Mouse (Mus musculus) NIH3T3 (cell line): ENCODE data around the gene Tmem217.
"Not testable (repeated sequence)": the region's sequence is repeated elsewhere in the genome, so short reads cannot be mapped to it uniquely, and the experiment has no call there.

Source experiments
- DNase-seq: peaks from one replicate; pipeline ENCODE4 v3.0.0-alpha.2; 2012; ENCODE audit warnings: low read depth

Tmem217 gene

GRCm38 (mm10) chr17:29548994-29549393 lies 3.2 kb downstream of the Tmem217 start:
- peak; percentile 36 for DNase-seq

GRCm38 (mm10) chr17:29548494-29548893 lies 3.7 kb downstream of the Tmem217 start:
- DNase-seq: no peak

- DNase-seq: no peak
These were observed 6.9 kb downstream of the Tmem217 start for GRCm38 (mm10) chr17:29545241-29545640.

- DNase-seq: no peak
These were observed 8.1 kb downstream of the Tmem217 start for GRCm38 (mm10) chr17:29544064-29544463.

- DNase-seq: no peak
These were observed 9.1 kb downstream of the Tmem217 start for GRCm38 (mm10) chr17:29542831-29543690.

- peak; percentile 91 for DNase-seq
These were observed 10.8 kb downstream of the Tmem217 start for GRCm38 (mm10) chr17:29541419-29541818.

- no peak for DNase-seq
These were observed 11.8 kb downstream of the Tmem217 start for GRCm38 (mm10) chr17:29540426-29540825.

GRCm38 (mm10) chr17:29533866-29534265 lies 18.3 kb downstream of the Tmem217 start:
- no peak for DNase-seq

GRCm38 (mm10) chr17:29531757-29532384 lies 20.3 kb downstream of the Tmem217 start:
- peak; percentile 26 for DNase-seq

- DNase-seq: peak; percentile 29
These were observed 20.9 kb downstream of the Tmem217 start for GRCm38 (mm10) chr17:29531278-29531677.

GRCm38 (mm10) chr17:29530508-29530907 lies 21.7 kb downstream of the Tmem217 start:
- DNase-seq: no peak

- peak; percentile 48 for DNase-seq
These were observed 23.5 kb downstream of the Tmem217 start for GRCm38 (mm10) chr17:29528568-29529187.

GRCm38 (mm10) chr17:29525613-29526012 lies 26.6 kb downstream of the Tmem217 start:
- no peak for DNase-seq

GRCm38 (mm10) chr17:29519731-29520130 lies 32.5 kb downstream of the Tmem217 start:
- DNase-seq: no peak

GRCm38 (mm10) chr17:29518665-29519064 lies 33.5 kb downstream of the Tmem217 start:
- DNase-seq: not testable (repeated sequence)

- DNase-seq: peak; percentile 92
These were observed 37.8 kb downstream of the Tmem217 start for GRCm38 (mm10) chr17:29514435-29514834.

- DNase-seq: peak; percentile 43
These were observed 39.0 kb downstream of the Tmem217 start for GRCm38 (mm10) chr17:29513044-29513730.

- DNase-seq: no peak
These were observed 41.5 kb downstream of the Tmem217 start for GRCm38 (mm10) chr17:29510691-29511090.

GRCm38 (mm10) chr17:29508927-29509608 lies 43.1 kb downstream of the Tmem217 start:
- DNase-seq: no peak

- no peak for DNase-seq
These were observed 48.5 kb downstream of the Tmem217 start for GRCm38 (mm10) chr17:29503700-29504099.
